Mouse (Mus musculus): Measurements from ENCODE around the gene Git1. TPM values are rescaled to one million over a fixed set of nuclear protein-coding genes. Genes with fewer than 3 reads are reported as not detected.

Gene Git1
- polyA plus RNA-seq (2012; rRNA removed): 106 and 110 TPM in 2 replicates

- WGBS: 3% methylated on average over 68 of the region's 74 CpGs
- Histone ChIP-seq H3K27ac (ENCODE audit: insufficient read depth, low read length) (peak within 1 kb of the TSS; percentile 80), H3K27me3 (ENCODE audit: control insufficient read depth, insufficient read depth, low read length) (no peaks in the 10 kb centered on the region), H3K4me1 (ENCODE audit: control insufficient read depth, insufficient read depth, low read length) (peaks cover 20% of the 10 kb centered on the region), H3K4me3 (replicated peaks; ENCODE audit: insufficient read depth, low read depth, low read length) (peak within 1 kb of the TSS; percentile 83)
- no peak for TF ChIP-seq CTCF (IDR thresholded peaks at IDR 0.05; ENCODE audit: borderline replicate concordance, insufficient read depth, low read depth, low read length)
- 0 out of 2 replicates have a peak, but pooled peaks have one; percentile 0 for TF ChIP-seq POLR2A (IDR thresholded peaks at IDR 0.05; ENCODE audit: borderline replicate concordance, insufficient read depth, low read length)
- peak; percentile 64 to 68 for DNase-seq
These were observed at the start of gene Git1 for GRCm38 (mm10) chr11:77493512-77494343. Gene Git1, plus strand, starts transcription at chr11:77493562.

- Histone ChIP-seq H3K4me3 (replicated peaks; ENCODE audit: insufficient read depth, low read depth, low read length) (no peak overlapping the region), H3K27ac (ENCODE audit: insufficient read depth, low read length) (no peak overlapping the region), H3K4me1 (ENCODE audit: control insufficient read depth, insufficient read depth, low read length) (peaks cover 3% of the 10 kb centered on the region), H3K27me3 (ENCODE audit: control insufficient read depth, insufficient read depth, low read length) (no peaks in the 10 kb centered on the region)
- WGBS: 22% methylated on average over 2 of the region's 2 CpGs
- no peak for DNase-seq
- TF ChIP-seq CTCF (IDR thresholded peaks at IDR 0.05; ENCODE audit: borderline replicate concordance, insufficient read depth, low read depth, low read length) (no peak), POLR2A (IDR thresholded peaks at IDR 0.05; ENCODE audit: borderline replicate concordance, insufficient read depth, low read length) (no peak)
These were observed 48.4 kb upstream of the Git1 start for GRCm38 (mm10) chr11:77444939-77445338.

GRCm38 (mm10) chr11:77446628-77447041, 46.7 kb upstream of the Git1 start:
- H3K4me3 ChIP-seq (replicated peaks; ENCODE audit: insufficient read depth, low read depth, low read length): no peak overlapping the region
- TF ChIP-seq CTCF (IDR thresholded peaks at IDR 0.05; ENCODE audit: borderline replicate concordance, insufficient read depth, low read depth, low read length) (peak; percentile 57; the same call in 1 of the 2 replicates), POLR2A (IDR thresholded peaks at IDR 0.05; ENCODE audit: borderline replicate concordance, insufficient read depth, low read length) (no peak)
- DNase-seq: peak; percentile 55 to 63
- 23% methylated on average over 6 of the region's 6 CpGs for WGBS
- no peak overlapping the region for H3K27ac ChIP-seq (ENCODE audit: insufficient read depth, low read length)
- peaks cover 3% of the 10 kb centered on the region for H3K4me1 ChIP-seq (ENCODE audit: control insufficient read depth, insufficient read depth, low read length)
- no peaks in the 10 kb centered on the region for H3K27me3 ChIP-seq (ENCODE audit: control insufficient read depth, insufficient read depth, low read length)

- Histone ChIP-seq H3K4me3 (replicated peaks; ENCODE audit: insufficient read depth, low read depth, low read length) (no peak overlapping the region), H3K4me1 (ENCODE audit: control insufficient read depth, insufficient read depth, low read length) (peaks cover 3% of the 10 kb centered on the region), H3K27ac (ENCODE audit: insufficient read depth, low read length) (no peak overlapping the region), H3K27me3 (ENCODE audit: control insufficient read depth, insufficient read depth, low read length) (no peaks in the 10 kb centered on the region)
- no peak for DNase-seq
- TF ChIP-seq CTCF (IDR thresholded peaks at IDR 0.05; ENCODE audit: borderline replicate concordance, insufficient read depth, low read depth, low read length) (no peak), POLR2A (IDR thresholded peaks at IDR 0.05; ENCODE audit: borderline replicate concordance, insufficient read depth, low read length) (no peak)
- 93% methylated on average over 7 of the region's 7 CpGs for WGBS
These were observed 44.1 kb upstream of the Git1 start for GRCm38 (mm10) chr11:77449224-77449623.

- WGBS: 64% methylated on average over 2 of the region's 2 CpGs
- no peak overlapping the region for H3K4me3 ChIP-seq (replicated peaks; ENCODE audit: insufficient read depth, low read depth, low read length)
- H3K4me1 ChIP-seq (ENCODE audit: control insufficient read depth, insufficient read depth, low read length): peaks cover 8% of the 10 kb centered on the region
- no peak overlapping the region for H3K27ac ChIP-seq (ENCODE audit: insufficient read depth, low read length)
- no peaks in the 10 kb centered on the region for H3K27me3 ChIP-seq (ENCODE audit: control insufficient read depth, insufficient read depth, low read length)
- TF ChIP-seq POLR2A (IDR thresholded peaks at IDR 0.05; ENCODE audit: borderline replicate concordance, insufficient read depth, low read length): no peak
- TF ChIP-seq CTCF (IDR thresholded peaks at IDR 0.05; ENCODE audit: borderline replicate concordance, insufficient read depth, low read depth, low read length): no peak
- DNase-seq: no peak
These were observed 41.7 kb upstream of the Git1 start for GRCm38 (mm10) chr11:77451670-77452069.

GRCm38 (mm10) chr11:77453388-77453787, 40.0 kb upstream of the Git1 start:
- no peaks in the 10 kb centered on the region for H3K27me3 ChIP-seq (ENCODE audit: control insufficient read depth, insufficient read depth, low read length)
- DNase-seq: no peak
- 88% methylated on average over 2 of the region's 2 CpGs for WGBS

GRCm38 (mm10) chr11:77455770-77456510, 37.4 kb upstream of the Git1 start:
- H3K27ac ChIP-seq (ENCODE audit: insufficient read depth, low read length): no peak overlapping the region

More at GRCm38 (mm10) chr11:77453388-77453787, 40.0 kb upstream of the Git1 start:
- Histone ChIP-seq H3K4me3 (replicated peaks; ENCODE audit: insufficient read depth, low read depth, low read length) (no peak overlapping the region), H3K4me1 (ENCODE audit: control insufficient read depth, insufficient read depth, low read length) (peaks cover 8% of the 10 kb centered on the region), H3K27ac (ENCODE audit: insufficient read depth, low read length) (no peak overlapping the region)
- TF ChIP-seq POLR2A (IDR thresholded peaks at IDR 0.05; ENCODE audit: borderline replicate concordance, insufficient read depth, low read length): no peak
- no peak for TF ChIP-seq CTCF (IDR thresholded peaks at IDR 0.05; ENCODE audit: borderline replicate concordance, insufficient read depth, low read depth, low read length)

More at GRCm38 (mm10) chr11:77455770-77456510, 37.4 kb upstream of the Git1 start:
- WGBS: 33% methylated on average over 9 of the region's 9 CpGs
- peak in 1 of 2 experiments; percentile 9 for DNase-seq
- Histone ChIP-seq H3K4me3 (replicated peaks; ENCODE audit: insufficient read depth, low read depth, low read length) (no peak overlapping the region), H3K4me1 (ENCODE audit: control insufficient read depth, insufficient read depth, low read length) (peaks cover 8% of the 10 kb centered on the region), H3K27me3 (ENCODE audit: control insufficient read depth, insufficient read depth, low read length) (no peaks in the 10 kb centered on the region)
- TF ChIP-seq CTCF (IDR thresholded peaks at IDR 0.05; ENCODE audit: borderline replicate concordance, insufficient read depth, low read depth, low read length): no peak
- no peak for TF ChIP-seq POLR2A (IDR thresholded peaks at IDR 0.05; ENCODE audit: borderline replicate concordance, insufficient read depth, low read length)

Measured in cerebellum, adult 2 months (tissue).